Mouse (Mus musculus): ENCODE results near the gene Lrrc1.

Gene Lrrc1

DNA sequence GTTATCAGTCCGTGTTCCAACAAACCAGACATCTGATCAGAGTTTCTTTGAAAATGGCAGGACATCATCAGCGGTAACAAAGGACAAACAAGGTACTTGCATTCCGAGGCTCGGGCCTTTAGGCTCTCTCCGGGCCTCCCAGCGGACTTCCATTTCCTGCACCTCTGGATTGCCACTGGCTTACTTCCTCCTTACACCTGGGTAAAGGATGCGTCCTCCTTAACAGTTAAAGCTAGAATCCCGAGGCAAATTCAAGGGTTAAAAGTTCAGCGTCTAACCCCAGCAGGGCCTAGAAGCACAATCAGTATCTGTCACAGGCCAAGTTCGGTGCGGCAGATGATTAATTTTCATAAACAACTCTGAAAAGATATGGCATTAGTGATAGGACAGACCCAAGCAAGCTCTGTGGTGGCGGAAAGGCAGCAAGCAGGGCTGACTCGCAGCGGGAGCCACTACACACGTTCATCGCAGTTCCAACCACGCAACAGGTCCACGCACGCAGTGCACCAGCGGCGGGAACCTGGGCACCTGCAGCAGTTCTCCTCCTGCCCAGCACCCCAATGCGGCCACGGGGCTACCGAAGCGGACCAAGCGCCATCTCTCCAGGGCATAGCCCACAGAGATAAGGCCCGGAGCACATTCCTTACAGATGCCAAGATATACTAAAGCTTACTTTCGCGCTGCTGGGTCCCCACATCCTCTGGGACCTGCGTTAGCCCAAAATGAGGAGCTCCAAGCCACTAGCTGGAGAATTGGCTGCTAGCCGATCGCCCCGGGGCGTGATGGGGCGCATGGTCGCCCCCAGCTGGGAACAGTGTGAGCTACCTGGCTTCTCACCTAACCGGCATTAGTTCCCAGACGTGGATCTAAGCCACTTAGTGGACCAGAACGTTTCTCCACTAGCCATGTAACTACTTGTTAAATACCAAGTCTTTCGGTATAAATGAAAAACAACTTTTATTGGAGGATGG, 1.0 kb downstream of the Lrrc1 start:
- DNase-seq (ENCODE audit: low spot score) = peak; percentile 51

DNA sequence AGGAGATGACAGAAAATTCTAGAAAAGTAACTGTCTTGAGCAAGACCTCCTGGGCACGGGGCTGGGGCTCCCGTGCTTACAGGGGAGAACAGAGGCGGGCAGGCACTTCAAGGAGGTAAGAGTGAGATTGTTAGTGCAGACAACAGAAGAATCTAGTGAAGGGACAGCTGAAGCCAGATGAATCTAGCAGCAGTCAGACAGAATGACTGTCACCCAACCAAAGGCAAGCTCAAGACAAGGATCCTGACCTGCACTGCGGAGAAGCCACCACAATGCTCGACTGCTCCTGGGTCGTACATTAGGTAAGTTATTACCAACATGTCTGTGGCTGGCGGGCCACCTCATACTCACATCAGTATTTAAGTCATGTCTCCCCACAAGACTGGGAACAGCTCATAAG, 3.1 kb downstream of the Lrrc1 start:
- DNase-seq (ENCODE audit: low spot score) = no peak

GRCm38 (mm10) chr9:77539232-77539631, 5.4 kb downstream of the Lrrc1 start:
- no peak for DNase-seq (ENCODE audit: low spot score)

DNA sequence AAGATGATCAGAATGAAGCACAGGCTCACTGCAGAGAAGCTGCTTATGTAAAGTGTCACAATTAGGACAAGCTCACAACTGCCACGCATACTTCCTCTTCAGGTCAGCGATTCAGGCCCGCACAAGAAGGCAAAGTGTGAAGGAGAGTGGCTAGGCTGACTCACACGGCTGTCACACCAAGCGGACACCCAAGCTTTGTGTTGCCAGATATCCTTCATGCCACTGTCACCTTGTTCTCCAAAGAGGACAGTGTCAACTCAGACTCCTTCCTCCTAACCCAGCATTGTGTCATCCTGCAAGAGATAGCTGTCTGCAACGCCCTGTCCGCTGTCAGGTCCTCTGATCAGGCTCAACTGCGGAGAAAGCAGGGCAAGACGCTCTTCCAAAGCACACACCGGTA, 7.3 kb downstream of the Lrrc1 start:
- DNase-seq (ENCODE audit: low spot score) = no peak

- DNase-seq (ENCODE audit: low spot score) = no peak
Measured at GRCm38 (mm10) chr9:77536832-77537231, 7.8 kb downstream of the Lrrc1 start.

DNA sequence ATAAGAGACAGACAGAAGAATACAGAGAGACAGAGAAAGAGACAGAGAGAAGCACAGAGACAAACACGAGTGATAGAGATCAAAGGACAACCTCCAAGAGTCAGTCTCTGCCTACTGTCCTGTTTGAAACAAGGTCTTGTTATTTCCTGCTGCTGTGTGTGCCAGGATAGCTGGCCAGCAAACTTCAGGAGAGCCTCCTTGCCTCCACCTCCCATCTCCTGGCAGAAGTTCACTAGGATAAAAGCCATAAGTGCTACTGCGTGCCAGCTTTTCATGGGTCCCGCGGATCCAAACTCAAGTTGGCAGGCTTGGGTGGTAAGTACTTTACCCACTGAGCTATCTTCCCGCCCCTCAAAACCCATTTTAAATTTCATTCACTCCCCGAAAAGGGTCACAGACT, 8.4 kb downstream of the Lrrc1 start:
- no peak for DNase-seq (ENCODE audit: low spot score)

DNA sequence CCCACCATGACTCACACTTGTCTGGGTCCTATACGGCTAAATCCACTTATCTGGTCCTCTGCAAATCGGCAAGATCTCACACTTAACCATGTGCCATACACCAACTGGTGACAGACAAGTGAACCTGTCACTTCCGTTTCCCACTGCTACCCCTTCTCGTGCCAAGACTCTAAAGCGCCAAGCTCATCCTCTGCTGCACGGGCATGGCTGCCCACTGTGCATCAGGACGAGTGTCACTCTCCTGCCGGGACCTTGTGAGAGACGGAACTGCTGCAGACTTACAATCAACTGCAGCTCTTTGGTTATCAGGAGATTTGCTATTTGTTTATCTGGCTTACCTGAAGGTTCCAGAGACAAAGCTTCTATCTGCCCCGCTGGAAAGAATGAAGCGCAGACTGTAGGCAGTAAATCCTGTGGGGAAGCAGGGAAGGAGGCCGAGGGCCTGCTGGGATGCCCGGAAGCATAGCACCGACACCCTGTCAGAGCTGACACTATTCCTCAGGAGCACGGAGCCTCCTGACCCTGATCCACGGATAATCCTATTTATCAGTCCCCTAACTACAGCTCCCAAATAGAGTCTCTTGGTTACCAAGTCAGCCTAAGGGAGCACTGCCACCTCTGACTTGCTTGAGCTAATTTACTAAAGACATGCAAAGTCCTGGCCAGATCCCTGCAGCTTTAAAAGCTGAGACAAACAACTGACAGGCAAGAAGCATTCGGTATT, 9.5 kb downstream of the Lrrc1 start:
- no peak for DNase-seq (ENCODE audit: low spot score)

DNA sequence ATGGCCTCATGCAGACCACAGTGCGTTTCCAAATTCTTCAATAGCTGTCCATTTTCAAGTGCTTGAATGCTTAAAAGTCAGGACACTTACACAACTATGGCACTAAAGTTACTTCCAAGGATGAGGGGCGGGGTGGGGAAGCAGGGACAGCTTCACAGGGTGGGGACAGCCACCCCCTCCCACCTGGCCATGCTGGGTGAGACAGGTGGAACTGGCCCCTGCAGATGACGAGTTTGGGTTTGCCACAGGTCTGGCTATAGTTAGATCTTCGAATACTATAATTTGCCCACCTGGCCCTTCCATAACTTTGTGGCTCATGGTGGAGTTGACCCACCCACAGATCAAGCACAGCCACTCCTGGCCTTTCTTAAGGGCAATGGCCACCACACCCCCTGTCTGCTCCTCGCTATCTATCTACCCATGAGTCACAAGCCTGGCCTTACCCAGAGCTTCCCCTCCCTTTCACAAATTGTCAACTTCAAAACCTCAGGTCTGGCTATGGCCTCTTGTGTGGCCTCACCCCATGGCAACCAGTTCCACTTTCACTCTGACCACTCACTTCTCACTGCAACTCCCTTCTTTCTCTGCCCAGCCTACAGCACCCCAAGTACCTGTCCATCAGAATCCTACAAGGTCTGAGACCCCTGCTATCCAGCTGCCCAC, 16.2 kb downstream of the Lrrc1 start:
- DNase-seq (ENCODE audit: low spot score) = no peak

- no peak for DNase-seq (ENCODE audit: low spot score)
Measured at GRCm38 (mm10) chr9:77527170-77527569, 17.5 kb downstream of the Lrrc1 start.

GRCm38 (mm10) chr9:77526715-77527114, 18.0 kb downstream of the Lrrc1 start:
- no peak for DNase-seq (ENCODE audit: low spot score)

DNA sequence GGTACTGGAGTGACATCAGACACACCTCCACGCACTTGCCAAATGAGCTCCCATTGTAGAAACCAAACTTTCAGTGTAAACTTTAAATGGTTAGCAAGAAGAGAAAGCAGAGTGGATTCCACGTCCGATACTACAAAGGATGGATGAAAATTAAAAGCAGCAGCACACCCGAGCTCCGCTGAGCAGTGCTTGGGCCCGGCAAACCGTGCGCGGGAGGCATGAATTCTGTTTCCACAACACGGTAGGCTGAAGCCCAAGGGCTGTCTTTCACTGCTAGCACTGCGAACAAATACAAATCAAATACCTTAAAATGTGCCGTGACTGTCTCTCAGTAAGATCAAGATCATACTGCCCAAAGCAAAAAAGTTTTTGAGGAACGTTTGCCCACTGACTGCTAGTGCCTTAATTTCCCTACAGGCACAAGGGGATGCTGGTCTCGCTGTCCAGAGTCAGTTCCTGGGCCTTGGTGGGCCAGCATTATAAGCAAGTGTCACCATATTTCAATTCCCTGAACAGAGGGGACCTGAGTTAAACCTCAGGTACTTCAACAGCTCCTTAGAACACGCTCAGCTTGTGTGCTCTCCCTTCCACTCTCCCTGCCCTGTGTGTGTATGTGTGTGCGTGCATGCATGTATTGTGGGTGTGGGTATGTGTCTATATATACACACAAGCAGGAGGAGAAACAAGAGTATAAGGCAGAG, 18.9 kb downstream of the Lrrc1 start:
- DNase-seq (ENCODE audit: low spot score) = no peak

DNA sequence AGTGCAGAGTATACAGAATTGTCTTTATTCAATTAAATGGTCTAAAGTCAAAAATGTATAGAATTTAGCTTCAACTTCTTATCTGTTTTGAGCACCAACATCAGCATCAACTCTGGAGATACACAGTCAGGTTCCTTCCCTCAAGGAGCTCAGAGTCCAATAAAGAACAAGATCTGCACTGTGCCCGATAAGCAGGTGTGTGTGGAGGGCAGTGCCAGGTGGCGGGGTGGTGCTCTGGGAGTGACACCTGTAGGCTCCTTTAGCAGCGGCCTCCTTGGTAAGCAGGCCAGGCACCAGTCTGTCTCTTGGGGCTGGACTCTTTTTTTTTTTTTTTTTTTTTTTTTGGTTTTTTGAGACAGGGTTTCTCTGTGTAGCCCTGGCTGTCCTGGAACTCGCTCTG, 20.9 kb downstream of the Lrrc1 start:
- no peak for DNase-seq (ENCODE audit: low spot score)

DNA sequence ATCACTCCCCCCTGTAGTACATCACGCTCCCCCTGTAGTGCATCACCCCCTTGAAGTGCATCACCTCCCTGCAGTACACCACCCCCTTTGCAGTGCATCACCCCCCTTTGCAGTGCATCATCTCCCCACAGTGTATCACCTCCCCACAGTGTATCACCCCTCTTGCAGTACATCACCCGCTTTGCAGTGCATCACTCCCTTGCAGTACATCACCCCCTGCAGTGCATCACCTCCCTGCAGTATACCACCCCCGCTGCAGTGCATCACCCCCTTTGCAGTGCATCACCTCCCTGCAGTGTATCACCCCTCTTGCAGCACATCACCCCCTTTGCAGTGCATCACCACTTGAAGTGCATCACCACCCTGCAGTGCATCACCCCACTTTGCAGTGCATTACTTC, 22.2 kb downstream of the Lrrc1 start:
- no peak for DNase-seq (ENCODE audit: low spot score)

DNA sequence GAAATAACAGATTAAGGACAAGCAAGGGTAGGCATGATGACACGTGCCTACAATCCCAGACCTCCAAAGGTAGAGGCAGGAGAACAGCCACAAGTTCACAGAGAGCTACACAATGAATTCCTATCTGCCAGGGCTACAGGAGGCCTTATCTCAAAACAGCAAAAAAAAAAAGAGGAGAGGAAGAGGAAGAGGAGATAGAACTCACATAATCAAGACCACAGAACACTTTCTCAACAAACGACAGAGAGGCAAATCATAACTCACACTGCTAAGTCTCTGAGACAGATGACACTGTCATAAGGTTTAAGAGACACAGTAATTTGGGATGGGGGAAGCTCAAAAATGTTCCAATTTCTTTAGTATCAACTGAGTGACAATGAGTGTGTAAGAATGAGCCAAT, 25.5 kb downstream of the Lrrc1 start:
- DNase-seq (ENCODE audit: low spot score) = no peak

DNA sequence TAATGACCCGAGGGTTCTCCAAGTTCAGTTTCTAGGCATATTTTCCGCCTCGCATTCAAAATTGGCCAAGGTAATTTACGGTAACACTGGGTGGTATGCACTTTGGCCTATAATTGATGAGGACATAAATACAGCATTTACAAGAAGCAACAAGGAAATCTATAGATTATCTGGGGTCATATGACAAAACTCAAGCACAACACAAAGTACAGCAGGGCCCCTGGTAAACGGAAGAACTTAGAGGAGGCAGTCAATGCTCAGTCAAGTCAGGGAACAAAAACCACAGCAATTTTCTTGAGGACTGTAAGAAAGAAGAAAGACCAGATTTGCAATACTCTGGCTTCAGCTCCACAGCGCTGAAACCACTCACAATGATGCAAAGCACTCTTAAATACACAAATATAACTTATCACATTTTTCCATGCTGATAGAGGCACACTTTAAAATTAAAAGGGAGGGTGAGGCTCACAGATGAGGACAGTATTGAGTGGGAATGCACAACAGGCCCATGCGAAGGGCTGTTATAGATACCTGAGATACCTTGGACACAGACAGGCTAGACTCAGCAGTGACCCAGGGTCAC, 27.8 kb downstream of the Lrrc1 start:
- no peak for DNase-seq (ENCODE audit: low spot score)

GRCm38 (mm10) chr9:77513892-77514291, 30.8 kb downstream of the Lrrc1 start:
- DNase-seq (ENCODE audit: low spot score) = no peak

DNA sequence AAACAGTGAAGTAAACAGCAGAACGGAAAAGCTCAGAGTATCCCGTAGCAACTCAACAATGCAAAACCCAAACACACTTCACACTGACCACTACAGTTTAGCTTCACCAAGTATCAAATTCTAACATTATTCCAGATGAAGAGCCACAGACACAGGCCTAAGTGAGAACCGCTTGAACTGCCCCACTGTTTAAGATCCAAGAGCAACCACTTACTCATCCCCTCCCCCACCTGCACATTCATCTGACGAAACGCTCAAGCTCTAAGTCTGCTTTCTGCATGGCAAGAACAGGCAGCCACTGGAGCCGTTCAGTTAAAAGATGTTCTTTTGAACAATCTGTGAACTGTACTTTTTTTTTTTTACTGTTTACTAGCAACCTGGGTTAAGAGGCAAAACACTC, 32.5 kb downstream of the Lrrc1 start:
- DNase-seq (ENCODE audit: low spot score) = no peak

GRCm38 (mm10) chr9:77510574-77510973, 34.1 kb downstream of the Lrrc1 start:
- no peak for DNase-seq (ENCODE audit: low spot score)

DNA sequence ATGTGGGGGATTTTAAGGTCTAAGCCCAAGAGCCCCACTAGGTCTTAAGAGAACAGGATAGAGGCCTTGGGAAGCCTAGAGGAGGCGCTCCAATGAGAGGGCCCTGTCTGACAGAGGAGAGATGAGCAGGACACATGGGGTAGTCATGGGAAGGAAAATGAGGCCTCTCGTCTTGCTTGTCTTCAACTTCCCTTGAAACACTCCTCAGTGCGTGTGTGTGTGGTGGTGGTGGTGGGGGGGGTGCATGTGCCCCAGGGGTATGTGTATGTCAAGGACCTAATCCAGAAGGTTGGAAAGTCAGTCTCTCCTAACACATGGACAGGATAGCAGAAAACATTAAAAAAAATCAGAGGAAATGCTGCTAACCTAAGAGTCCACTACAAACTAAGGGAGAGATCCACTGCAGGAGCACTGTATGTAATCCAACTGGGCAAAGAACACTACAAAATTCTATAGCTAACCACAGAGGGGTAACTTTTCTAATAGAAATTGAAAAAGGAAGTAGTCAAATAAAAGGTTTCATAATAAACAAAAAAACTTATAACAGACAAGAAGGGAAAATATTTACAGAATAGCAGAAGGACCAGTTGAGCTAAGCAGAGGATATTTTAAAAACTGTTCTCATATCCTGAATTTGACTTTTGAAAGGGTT, 36.8 kb downstream of the Lrrc1 start:
- no peak for DNase-seq (ENCODE audit: low spot score)

DNA sequence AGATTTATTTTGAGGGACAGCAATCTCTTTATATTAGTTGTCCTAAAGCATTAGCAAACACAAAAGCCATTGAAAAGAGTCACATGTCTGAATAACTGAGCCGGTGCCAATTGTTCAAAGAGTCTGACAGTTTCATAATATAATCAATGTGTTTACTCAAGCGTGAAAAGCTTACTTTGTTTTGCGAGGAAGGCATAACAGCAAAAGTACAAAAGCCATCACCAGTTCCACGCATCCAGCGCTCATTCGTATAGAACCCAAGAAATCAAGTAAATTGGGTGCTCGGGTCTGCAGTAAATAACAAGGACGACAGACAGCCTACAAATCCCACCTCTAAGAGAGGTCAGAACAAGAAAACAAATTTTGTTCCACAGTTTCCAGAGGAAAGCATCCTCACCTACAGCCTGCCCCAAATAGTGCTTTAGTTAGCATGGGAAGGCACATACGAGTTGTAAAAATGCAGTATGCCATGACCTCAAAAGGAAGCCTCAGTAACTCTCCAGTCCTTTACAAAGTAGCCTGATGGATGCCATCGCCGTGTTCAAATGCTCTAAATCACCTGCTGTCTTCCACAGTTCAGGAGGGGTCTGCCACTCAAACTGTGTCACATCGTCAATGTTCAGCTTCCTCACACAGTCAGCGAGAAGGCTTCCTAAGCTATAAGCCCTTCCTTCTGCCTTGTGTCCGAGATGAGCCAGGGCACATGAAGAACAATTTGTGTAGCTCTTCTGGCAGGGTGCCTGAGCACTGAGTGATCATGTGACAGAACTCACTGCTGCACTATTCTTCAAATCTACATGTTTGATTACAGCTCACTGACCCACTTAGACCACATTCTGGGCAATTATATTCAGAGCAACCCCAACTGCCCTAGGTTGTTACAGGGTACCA, 41.9 kb downstream of the Lrrc1 start:
- peak; percentile 23 for DNase-seq (ENCODE audit: low spot score)

All from testis, postnatal 14 days (tissue).